In the genomic region with DNA sequence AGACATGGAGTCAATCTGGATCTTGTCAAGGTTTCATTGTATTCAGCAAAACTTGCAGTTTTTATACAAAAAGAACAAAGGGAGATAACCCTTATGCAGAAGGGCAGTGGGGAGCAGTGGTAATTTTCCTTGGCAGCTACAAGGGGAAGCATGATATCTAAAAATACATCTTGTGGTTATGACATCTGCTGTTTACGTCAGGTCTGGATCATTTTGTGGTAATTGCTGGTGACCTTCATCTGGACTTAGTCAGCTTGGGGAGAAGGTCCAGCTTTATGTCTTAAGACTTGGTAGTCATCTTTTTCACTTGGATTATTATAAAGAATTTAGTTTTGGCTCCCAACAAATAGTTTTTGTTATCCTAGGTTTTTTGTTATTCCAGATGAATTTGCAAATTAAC, we compare ENCODE assay signal across 4 mouse cellular contexts.
DNase-seq lines count a peak whose midpoint lies in the region; TF ChIP-seq lines count a peak whose summit lies in the region.
"Not testable (repeated sequence)": the region's sequence is repeated elsewhere in the genome, so short reads cannot be mapped to it uniquely, and the experiment has no call there.

No protein-coding gene starts in this region.

- DNase-seq in 416B (ENCODE audit: low read depth) (peak; percentile 91), A20 (ENCODE audit: low read depth, low spot score) (peak; percentile 6)
- peak; percentile 3 for DNase-seq in heart, adult 8-10 months (ENCODE audit: low spot score)

- H3K27ac ChIP-seq in bone marrow macrophage, adult 2 months (ENCODE audit: insufficient read depth, low read depth, low read length), result peak overlapping the region; percentile 71

- H3K4me3 ChIP-seq in bone marrow macrophage, adult 2 months (ENCODE audit: insufficient read depth, low read length), result not testable (repeated sequence)

- not testable (repeated sequence) for TF ChIP-seq POLR2A in bone marrow macrophage, adult 2 months (IDR thresholded peaks at IDR 0.05; ENCODE audit: borderline replicate concordance, low read depth, low read length)

- H3K4me1 ChIP-seq in bone marrow macrophage, adult 2 months (ENCODE audit: control insufficient read depth, insufficient read depth, low read length), result not testable (repeated sequence)

- TF ChIP-seq CTCF in bone marrow macrophage, adult 2 months (IDR thresholded peaks at IDR 0.05; ENCODE audit: low read depth, low read length), result not testable (repeated sequence)

Comparison
In these comparisons a context has a peak if more than half of its experiments do, and no peak if none do; other contexts are left out.
1. DNase-seq: peak in every context shown above with its lines; median percentile 91 in 416B; 6 in A20; 3 in heart, adult 8-10 months.